Comparison of ENCODE assay signal across 8 mouse cellular contexts in the genomic region with DNA sequence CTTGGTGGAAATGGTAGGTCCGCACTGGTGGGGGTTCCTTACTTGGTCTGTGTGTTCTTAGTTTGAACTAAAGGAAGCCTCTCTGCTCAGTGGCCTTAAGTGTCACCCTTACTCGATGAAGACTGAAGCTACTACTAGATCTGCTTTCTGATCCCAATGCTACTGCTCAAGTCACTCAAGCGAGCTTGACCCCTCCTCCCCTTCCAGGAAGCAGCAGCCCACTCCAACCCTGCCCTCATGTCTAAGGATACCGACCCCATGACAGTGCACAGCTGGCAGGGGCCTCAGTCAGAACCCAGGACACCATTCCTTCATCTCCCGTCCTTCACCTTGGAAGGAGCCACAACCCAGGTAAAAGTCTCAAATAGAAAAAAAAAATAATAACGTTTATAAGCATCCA. TPM values are rescaled to one million over a fixed set of nuclear protein-coding genes. Genes with fewer than 3 reads are reported as not detected.
DNase-seq lines count a peak whose midpoint lies in the region; ATAC-seq and TF ChIP-seq lines count a peak whose summit lies in the region.

A gene (plus strand): TSS at position 240 of the 400 bp plus-strand sequence.

- H3K27me3 ChIP-seq in embryonic facial prominence, embryonic 14.5 days (replicated peaks; ENCODE audit: control insufficient read depth, insufficient read depth, low read length), result 0 out of 2 replicates have a peak, but pooled peaks cover 5% of the 10 kb centered on the region
- H3K27me3 ChIP-seq in hindbrain, embryonic 16.5 days (replicated peaks; ENCODE audit: control insufficient read depth, insufficient read depth, low read length), result peaks cover 6% of the 10 kb centered on the region
- H3K27me3 ChIP-seq in limb, embryonic 12.5 days, result peaks cover 34% of the 10 kb centered on the region
- no peaks in the 10 kb centered on the region for H3K27me3 ChIP-seq in stomach, postnatal 0 days (ENCODE audit: control insufficient read depth, insufficient read depth, low read length)

- WGBS in lung, adult 2 months, result 60% methylated on average over 6 of the region's 6 CpGs
- WGBS in embryonic facial prominence, embryonic 14.5 days, result 71% methylated on average over 6 of the region's 6 CpGs
- 72% methylated on average over 6 of the region's 6 CpGs for WGBS in hindbrain, embryonic 16.5 days
- 70% methylated on average over 6 of the region's 6 CpGs for WGBS in limb, embryonic 12.5 days
- WGBS in stomach, postnatal 0 days, result 62% methylated on average over 6 of the region's 6 CpGs

- no peak for ATAC-seq in embryonic facial prominence, embryonic 14.5 days (ENCODE audit: low read depth)
- ATAC-seq in hindbrain, embryonic 16.5 days, result no peak
- no peak for ATAC-seq in limb, embryonic 12.5 days (ENCODE audit: insufficient number of reproducible peaks, insufficient read depth, low FRiP score, low TSS enrichment, low read depth)
- ATAC-seq in stomach, postnatal 0 days (ENCODE audit: low FRiP score, low TSS enrichment), result no peak

- H3K4me1 ChIP-seq in lung, adult 2 months (ENCODE audit: control insufficient read depth, insufficient read depth, low read length), result peaks cover 3% of the 10 kb centered on the region
- H3K4me1 ChIP-seq in embryonic facial prominence, embryonic 14.5 days (ENCODE audit: control insufficient read depth, insufficient read depth, low read length), result peaks cover 24% of the 10 kb centered on the region
- H3K4me1 ChIP-seq in hindbrain, embryonic 16.5 days (ENCODE audit: control insufficient read depth, insufficient read depth, low read depth, low read length), result peaks cover 28% of the 10 kb centered on the region
- H3K4me1 ChIP-seq in limb, embryonic 12.5 days (replicated peaks), result peaks cover 40% of the 10 kb centered on the region
- H3K4me1 ChIP-seq in stomach, postnatal 0 days (replicated peaks; ENCODE audit: control insufficient read depth, insufficient read depth), result peaks cover 2% of the 10 kb centered on the region; the same call in 1 of the 2 replicates

- 0 out of 2 replicates have a peak, but pooled peaks cover 5% of the 10 kb centered on the region for H3K36me3 ChIP-seq in embryonic facial prominence, embryonic 14.5 days (ENCODE audit: control insufficient read depth, insufficient read depth, low read length)
- no peaks in the 10 kb centered on the region for H3K36me3 ChIP-seq in hindbrain, embryonic 16.5 days (ENCODE audit: control insufficient read depth, insufficient read depth, low read length)
- peaks cover 2% of the 10 kb centered on the region for H3K36me3 ChIP-seq in limb, embryonic 12.5 days
- no peaks in the 10 kb centered on the region for H3K36me3 ChIP-seq in stomach, postnatal 0 days (ENCODE audit: control insufficient read depth, insufficient read depth, low read length)

- TF ChIP-seq EP300 in stomach, postnatal 0 days (optimal IDR thresholded peaks at IDR 0.05), result no peak

- H3K4me3 ChIP-seq in lung, adult 2 months (replicated peaks; ENCODE audit: extremely low read depth, low read depth, low read length), result peak within 1 kb of the TSS; percentile 69
- peak within 1 kb of the TSS; percentile 85 for H3K4me3 ChIP-seq in embryonic facial prominence, embryonic 14.5 days (ENCODE audit: low read depth, low read length)
- peak within 1 kb of the TSS; percentile 89 for H3K4me3 ChIP-seq in hindbrain, embryonic 16.5 days (ENCODE audit: low read length)
- H3K4me3 ChIP-seq in limb, embryonic 12.5 days (replicated peaks), result peak within 1 kb of the TSS; percentile 94
- peak within 1 kb of the TSS; percentile 81 for H3K4me3 ChIP-seq in stomach, postnatal 0 days (ENCODE audit: low read depth, low read length)

- no peak for DNase-seq in lung, adult 2 months
- no peak for DNase-seq in lung, postnatal 25 days (ENCODE audit: low spot score)
- DNase-seq in embryonic facial prominence, embryonic 14.5 days (ENCODE audit: low spot score), result no peak
- no peak for DNase-seq in stomach, postnatal 0 days (ENCODE audit: low spot score)
- DNase-seq in spleen, postnatal 10 days (ENCODE audit: low spot score in 2 of 2), result no peak
- DNase-seq in urinary bladder, adult 18-20 months (ENCODE audit: low spot score in 2 of 2), result no peak

- no peak for TF ChIP-seq CTCF in lung, adult 2 months (IDR thresholded peaks at IDR 0.05; ENCODE audit: insufficient read depth, low read length)
- no peak for TF ChIP-seq CTCF in stomach, postnatal 0 days (IDR thresholded peaks at IDR 0.05; ENCODE audit: low read depth)

- peak within 1 kb of the TSS; percentile 82; the same call in 1 of the 2 replicates for H3K27ac ChIP-seq in embryonic facial prominence, embryonic 14.5 days (replicated peaks; ENCODE audit: low read depth, low read length)
- H3K27ac ChIP-seq in hindbrain, embryonic 16.5 days (ENCODE audit: low read depth, low read length), result peak within 1 kb of the TSS; percentile 59
- peak within 1 kb of the TSS; percentile 77 for H3K27ac ChIP-seq in limb, embryonic 12.5 days
- H3K27ac ChIP-seq in stomach, postnatal 0 days (replicated peaks), result peak within 1 kb of the TSS; percentile 96

- H3K9me3 ChIP-seq in embryonic facial prominence, embryonic 14.5 days (ENCODE audit: control insufficient read depth, low read length), result no peaks in the 10 kb centered on the region
- no peaks in the 10 kb centered on the region for H3K9me3 ChIP-seq in hindbrain, embryonic 16.5 days (ENCODE audit: control insufficient read depth, low read length)
- H3K9me3 ChIP-seq in limb, embryonic 12.5 days, result no peaks in the 10 kb centered on the region
- no peaks in the 10 kb centered on the region for H3K9me3 ChIP-seq in stomach, postnatal 0 days (ENCODE audit: control insufficient read depth, low read length)

- H3K4me2 ChIP-seq in embryonic facial prominence, embryonic 14.5 days (ENCODE audit: low read depth, low read length), result peak within 1 kb of the TSS; percentile 88
- peak within 1 kb of the TSS; percentile 88 for H3K4me2 ChIP-seq in hindbrain, embryonic 16.5 days (ENCODE audit: low read length)
- peak within 1 kb of the TSS; percentile 94 for H3K4me2 ChIP-seq in limb, embryonic 12.5 days
- H3K4me2 ChIP-seq in stomach, postnatal 0 days (replicated peaks; ENCODE audit: low read depth), result peak within 1 kb of the TSS; percentile 94

- TF ChIP-seq POLR2A in lung, adult 2 months (IDR thresholded peaks at IDR 0.05; ENCODE audit: borderline replicate concordance, extremely low read depth, low read depth, low read length), result no peak

- peak within 1 kb of the TSS; percentile 89; the same call in 1 of the 2 replicates for H3K9ac ChIP-seq in embryonic facial prominence, embryonic 14.5 days (ENCODE audit: low read depth, low read length)
- peak within 1 kb of the TSS; percentile 82 for H3K9ac ChIP-seq in hindbrain, embryonic 16.5 days (ENCODE audit: low read depth, low read length)
- peak within 1 kb of the TSS; percentile 91; the same call in 1 of the 2 replicates for H3K9ac ChIP-seq in limb, embryonic 12.5 days (replicated peaks)
- peak within 1 kb of the TSS; percentile 90 for H3K9ac ChIP-seq in stomach, postnatal 0 days (ENCODE audit: low read length)

RNA-seq across cellular contexts. Expression of the gene that starts here (rescaled TPM):
- polyA plus RNA-seq in lung, adult 2 months (2012; rRNA removed), result 68.2 and 73.2 TPM in 2 replicates
- 13.3 and 14.4 TPM in 2 replicates for polyA plus RNA-seq in embryonic facial prominence, embryonic 14.5 days (2014; fragmentation: Nextera tagmentation; extraction: Ambion mirVana)
- 29.5 and 30.6 TPM in 2 replicates for polyA plus RNA-seq in hindbrain, embryonic 16.5 days (2015; fragmentation: Nextera tagmentation; extraction: Ambion mirVana)
- polyA plus RNA-seq in limb, embryonic 12.5 days (2016; fragmentation: Nextera tagmentation; extraction: Ambion mirVana), result 17.8 and 18.8 TPM in 2 replicates
- polyA plus RNA-seq in stomach, postnatal 0 days (2015; fragmentation: Nextera tagmentation; extraction: Ambion mirVana), result 20.7 and 21.2 TPM in 2 replicates
